Mouse (Mus musculus) liver, adult 2 months (tissue): ENCODE results near the gene Fam155a. TPM values are rescaled to one million over a fixed set of nuclear protein-coding genes. Genes with fewer than 3 reads are reported as not detected.
A peak's percentile ranks its signal among the peaks of the same experiment; 100 is the strongest.

ENCODE experiments used
- DNase-seq: peaks from one replicate; pipeline ENCODE4 v3.0.0-alpha.2; 2011; ENCODE audit warnings: low read depth, low spot score; ENCODE audit errors: extremely low read depth
- H3K27ac ChIP-seq: fragments of 200-500 bp; replicated peaks from 2 replicates; pipeline ENCODE4 v1.5.1; 2012; ENCODE audit warnings: low read depth, mild to moderate bottlenecking, control low read depth, inconsistent platforms, low read length; ENCODE audit not compliant: insufficient read depth
- H3K27me3 ChIP-seq: fragments of 200-500 bp; 2 replicates; pipeline ENCODE4 v1.6.1; 2012; ENCODE audit warnings: mild to moderate bottlenecking, moderate library complexity, low read length, inconsistent platforms; ENCODE audit not compliant: control insufficient read depth, insufficient read depth
- H3K36me3 ChIP-seq: fragments of 200-500 bp; 2 replicates; pipeline ENCODE4 v1.6.1; 2012; ENCODE audit warnings: low read length, inconsistent platforms; ENCODE audit not compliant: control insufficient read depth, insufficient read depth
- H3K4me1 ChIP-seq: fragments of 200-500 bp; 2 replicates; pipeline ENCODE4 v1.6.1; 2011; ENCODE audit warnings: low read length; ENCODE audit not compliant: control insufficient read depth, insufficient read depth
- H3K4me3 ChIP-seq: fragments of 200-500 bp; 2 replicates; pipeline ENCODE4 v1.5.1; 2011; ENCODE audit warnings: low read depth, mild to moderate bottlenecking, control low read depth, low read length, moderate library complexity; ENCODE audit not compliant: insufficient read depth
- H3K79me2 ChIP-seq: fragments of 200-500 bp; 2 replicates; pipeline ENCODE4 v1.6.1; 2012; ENCODE audit warnings: inconsistent platforms, mild to moderate bottlenecking, low read length, moderate library complexity; ENCODE audit not compliant: control insufficient read depth, insufficient read depth
- H3K9ac ChIP-seq: fragments of 200-500 bp; 2 replicates; pipeline ENCODE4 v1.6.1; 2012; ENCODE audit warnings: low read depth, mild to moderate bottlenecking, control low read depth, inconsistent platforms, low read length
- CTCF ChIP-seq: fragments of 200-500 bp; IDR thresholded peaks from 2 replicates; pipeline ENCODE4 v1.5.1; 2011; ENCODE audit warnings: low read depth, low read length, control low read depth
- POLR2A ChIP-seq: fragments of 200-500 bp; IDR thresholded peaks from 2 replicates; pipeline ENCODE4 v1.6.1; 2011; ENCODE audit warnings: low read length, control low read depth; ENCODE audit not compliant: insufficient read depth; ENCODE audit errors: extremely low read depth
- WGBS: fragments of 180-500 bp; shearing (Covaris S2); methylation state at CpG from one replicate; pipeline ENCODE4 v1.1.7; 2018; 5-methylcytosine and 5-hydroxymethylcytosine counted together
- polyA plus RNA-seq: library from polyadenylated mRNA; depleted of rRNA; stranded (reverse); fragments of >200 nt; gene quantifications from 2 replicates; pipeline ENCODE4 v1.2.3, GENCODE M21; 2012
- total RNA-seq: library from RNA; depleted of rRNA; stranded (reverse); fragments of >200 nt; gene quantifications from 2 replicates; pipeline ENCODE4 v1.2.3, GENCODE M21; 2014

Gene Fam155a
- total and polyA plus RNA-seq, 2 experiments: 0.09 TPM; not detected in 1

GRCm38 (mm10) chr8:9174865-9175565 is 595.9 kb downstream of the Fam155a start:
- no peaks in the 10 kb centered on the region for H3K27me3 ChIP-seq
- WGBS: 31% methylated on average over 9 of the region's 9 CpGs
- H3K4me1 ChIP-seq: no peaks in the 10 kb centered on the region; the same call in 1 of the 2 replicates
- no peak overlapping the region for H3K27ac ChIP-seq
- no peaks in the 10 kb centered on the region for H3K36me3 ChIP-seq
- no peak overlapping the region for H3K4me3 ChIP-seq
- H3K9ac ChIP-seq: no peak overlapping the region
- no peak for TF ChIP-seq POLR2A
- TF ChIP-seq CTCF: peak; percentile 61
- peak; percentile 15 for DNase-seq
- no peaks in the 10 kb centered on the region for H3K79me2 ChIP-seq

GRCm38 (mm10) chr8:9171848-9172247 is 599.1 kb downstream of the Fam155a start:
- 61% methylated on average over 5 of the region's 5 CpGs for WGBS
- Histone ChIP-seq H3K4me1 (no peaks in the 10 kb centered on the region; the same call in 1 of the 2 replicates), H3K36me3 (no peaks in the 10 kb centered on the region), H3K27ac (no peak overlapping the region), H3K79me2 (no peaks in the 10 kb centered on the region), H3K9ac (no peak overlapping the region), H3K4me3 (no peak overlapping the region), H3K27me3 (no peaks in the 10 kb centered on the region)
- DNase-seq: no peak
- TF ChIP-seq POLR2A: no peak
- TF ChIP-seq CTCF: no peak

DNA sequence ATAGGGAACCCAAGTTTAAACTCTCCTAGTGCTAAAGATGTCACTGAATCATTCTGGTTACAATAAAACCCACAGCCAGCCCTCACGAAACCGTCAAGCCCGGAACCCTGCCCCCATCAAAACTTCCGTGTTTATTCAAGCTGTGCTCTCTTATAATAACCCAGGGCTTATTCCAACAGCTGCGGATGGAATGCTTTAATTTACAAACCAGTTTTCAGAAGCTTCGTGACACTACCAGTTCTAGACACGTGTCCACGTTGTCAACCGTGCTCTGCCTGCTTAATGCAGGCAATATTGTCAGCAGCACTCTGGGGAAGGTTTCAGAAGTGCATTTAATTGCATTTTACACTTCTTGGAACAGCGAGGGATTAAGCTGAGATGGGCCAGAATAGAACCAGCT is 603.0 kb downstream of the Fam155a start:
- Histone ChIP-seq H3K27me3 (no peaks in the 10 kb centered on the region), H3K79me2 (no peaks in the 10 kb centered on the region), H3K27ac (no peak overlapping the region), H3K4me3 (no peak overlapping the region), H3K36me3 (no peaks in the 10 kb centered on the region), H3K4me1 (no peaks in the 10 kb centered on the region), H3K9ac (no peak overlapping the region)
- no peak for DNase-seq
- WGBS: 81% methylated on average over 10 of the region's 10 CpGs
- TF ChIP-seq POLR2A (no peak), CTCF (no peak)

DNA sequence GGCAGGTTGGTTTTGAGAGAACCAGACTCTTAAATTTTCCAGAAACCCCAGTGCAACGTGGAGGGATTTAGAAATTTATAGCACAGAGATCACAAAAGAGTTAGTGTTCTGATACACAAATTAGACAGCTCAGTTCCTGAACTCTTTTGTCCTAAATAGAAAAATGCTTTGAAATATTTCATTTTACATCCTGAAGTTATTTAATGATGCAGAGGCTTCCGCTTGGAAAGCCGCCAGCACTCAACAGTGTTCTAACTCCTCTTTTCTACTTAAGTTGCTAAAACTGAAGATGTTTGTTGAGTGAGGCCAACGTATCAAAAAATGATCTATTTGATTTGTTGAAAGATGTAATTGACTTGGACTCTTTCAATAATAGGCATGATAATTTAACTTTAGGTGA is 609.4 kb downstream of the Fam155a start:
- H3K27ac ChIP-seq: no peak overlapping the region
- H3K9ac ChIP-seq: no peak overlapping the region
- no peak for DNase-seq
- no peaks in the 10 kb centered on the region for H3K27me3 ChIP-seq
- 84% methylated on average over 4 of the region's 4 CpGs for WGBS
- H3K79me2 ChIP-seq: no peaks in the 10 kb centered on the region
- no peaks in the 10 kb centered on the region for H3K4me1 ChIP-seq
- H3K4me3 ChIP-seq: no peak overlapping the region
- H3K36me3 ChIP-seq: no peaks in the 10 kb centered on the region
- no peak for TF ChIP-seq POLR2A
- no peak for TF ChIP-seq CTCF

GRCm38 (mm10) chr8:9159322-9159721 is 611.6 kb downstream of the Fam155a start:
- no peak overlapping the region for H3K4me3 ChIP-seq
- TF ChIP-seq CTCF (no peak), POLR2A (no peak)
- H3K4me1 ChIP-seq: no peaks in the 10 kb centered on the region
- WGBS: 85% methylated on average over 7 of the region's 7 CpGs
- no peak for DNase-seq
- no peaks in the 10 kb centered on the region for H3K27me3 ChIP-seq
- no peaks in the 10 kb centered on the region for H3K36me3 ChIP-seq
- no peaks in the 10 kb centered on the region for H3K79me2 ChIP-seq
- no peak overlapping the region for H3K27ac ChIP-seq
- H3K9ac ChIP-seq: no peak overlapping the region

DNA sequence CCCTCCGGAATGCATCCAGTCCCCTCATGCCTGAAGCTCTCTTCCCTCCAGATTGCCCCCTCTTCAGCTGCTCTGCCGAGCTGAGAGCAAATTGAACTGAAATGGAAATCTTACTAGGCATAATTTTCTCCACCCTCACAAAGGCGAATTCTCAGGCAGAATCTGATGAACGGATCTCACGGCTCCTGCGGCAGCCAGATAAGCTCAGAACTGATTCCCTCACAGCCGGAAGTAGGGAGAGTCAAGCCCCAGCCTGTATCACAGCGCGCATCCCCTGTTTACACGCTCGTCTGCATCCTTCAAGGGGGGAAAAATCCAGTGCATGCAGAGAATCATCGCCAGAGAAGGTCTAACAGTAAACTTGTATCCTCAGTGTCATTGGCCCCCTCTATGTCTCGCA is 612.3 kb downstream of the Fam155a start:
- no peak overlapping the region for H3K27ac ChIP-seq
- H3K79me2 ChIP-seq: no peaks in the 10 kb centered on the region
- H3K36me3 ChIP-seq: no peaks in the 10 kb centered on the region
- DNase-seq: no peak
- WGBS: 68% methylated on average over 13 of the region's 13 CpGs
- no peaks in the 10 kb centered on the region for H3K27me3 ChIP-seq
- no peak overlapping the region for H3K4me3 ChIP-seq
- TF ChIP-seq POLR2A (no peak), CTCF (no peak)
- no peaks in the 10 kb centered on the region for H3K4me1 ChIP-seq
- H3K9ac ChIP-seq: no peak overlapping the region
